Mouse (Mus musculus) E14TG2a.4 (cell line): ENCODE data around the gene Serinc5.
A peak's percentile ranks its signal among the peaks of the same experiment; 100 is the strongest.

Experiments used
- H3K27me3 ChIP-seq: 2 replicates; pipeline ENCODE4 v1.6.1; 2014; ENCODE audit warnings: low read length, control low read depth; ENCODE audit not compliant: insufficient read depth
- H3K36me3 ChIP-seq: 2 replicates; pipeline ENCODE4 v1.6.1; 2014; ENCODE audit warnings: low read length, control low read depth; ENCODE audit not compliant: insufficient read depth
- H3K4me1 ChIP-seq: replicated peaks from 2 replicates; pipeline ENCODE4 v1.6.1; 2014; ENCODE audit warnings: low read depth, low read length, control low read depth
- H3K4me3 ChIP-seq: replicated peaks from 2 replicates; pipeline ENCODE4 v1.5.1; 2014; ENCODE audit warnings: mild to moderate bottlenecking, low read length
- H3K9me3 ChIP-seq: 2 replicates; pipeline ENCODE4 v1.6.1; 2014; ENCODE audit warnings: low read length, control low read depth
- CTCF ChIP-seq: conservative IDR thresholded peaks from 2 replicates; pipeline ENCODE4 v1.5.1; 2014; ENCODE audit warnings: low read length
- NANOG ChIP-seq: IDR thresholded peaks from 2 replicates; pipeline ENCODE4 v1.6.1; 2014; ENCODE audit warnings: borderline replicate concordance, low read length, mixed read lengths
- POU5F1 ChIP-seq: IDR thresholded peaks from 2 replicates; pipeline ENCODE4 v1.6.1; 2014; ENCODE audit warnings: low read length, borderline replicate concordance

Gene Serinc5

GRCm38 (mm10) chr13:92609486-92610310 lies 1.2 kb upstream of the Serinc5 start:
- Histone ChIP-seq H3K36me3 (no peaks in the 10 kb centered on the region), H3K4me1 (peaks cover 31% of the 10 kb centered on the region), H3K27me3 (peaks cover 22% of the 10 kb centered on the region), H3K4me3 (peak overlapping the region; percentile 91), H3K9me3 (peaks cover 18% of the 10 kb centered on the region)
- TF ChIP-seq POU5F1 (no peak), CTCF (no peak), NANOG (no peak)

GRCm38 (mm10) chr13:92611254-92611784 lies 428 bp downstream of the Serinc5 start:
- peaks cover 19% of the 10 kb centered on the region for H3K9me3 ChIP-seq
- H3K4me3 ChIP-seq = peak overlapping the region; percentile 91
- H3K4me1 ChIP-seq = peaks cover 31% of the 10 kb centered on the region
- H3K36me3 ChIP-seq = no peaks in the 10 kb centered on the region
- no peak for TF ChIP-seq NANOG
- H3K27me3 ChIP-seq = peaks cover 22% of the 10 kb centered on the region

- Histone ChIP-seq H3K4me3 (peak overlapping the region; percentile 91), H3K27me3 (peaks cover 22% of the 10 kb centered on the region), H3K4me1 (peaks cover 31% of the 10 kb centered on the region), H3K9me3 (peaks cover 23% of the 10 kb centered on the region), H3K36me3 (no peaks in the 10 kb centered on the region)
- peak; percentile 77 for TF ChIP-seq NANOG
- TF ChIP-seq CTCF = no peak
- no peak for TF ChIP-seq POU5F1
Observed at GRCm38 (mm10) chr13:92611917-92612316, 1.0 kb downstream of the Serinc5 start.

- TF ChIP-seq POU5F1 = no peak
- H3K27me3 ChIP-seq = peaks cover 22% of the 10 kb centered on the region
- peaks cover 16% of the 10 kb centered on the region for H3K9me3 ChIP-seq
- peaks cover 31% of the 10 kb centered on the region for H3K4me1 ChIP-seq
- no peak overlapping the region for H3K4me3 ChIP-seq
- no peaks in the 10 kb centered on the region for H3K36me3 ChIP-seq
Observed at GRCm38 (mm10) chr13:92613094-92613493, 2.2 kb downstream of the Serinc5 start.

- TF ChIP-seq POU5F1 (no peak), NANOG (no peak), CTCF (no peak)
- Histone ChIP-seq H3K36me3 (no peaks in the 10 kb centered on the region), H3K27me3 (peaks cover 22% of the 10 kb centered on the region), H3K9me3 (peaks cover 5% of the 10 kb centered on the region), H3K4me3 (no peak overlapping the region), H3K4me1 (peaks cover 18% of the 10 kb centered on the region)
Observed at GRCm38 (mm10) chr13:92615201-92615600, 4.3 kb downstream of the Serinc5 start.

GRCm38 (mm10) chr13:92616459-92616858 lies 5.6 kb downstream of the Serinc5 start:
- H3K36me3 ChIP-seq = no peaks in the 10 kb centered on the region
- peaks cover 5% of the 10 kb centered on the region for H3K9me3 ChIP-seq
- peaks cover 19% of the 10 kb centered on the region for H3K27me3 ChIP-seq
- H3K4me1 ChIP-seq = peaks cover 14% of the 10 kb centered on the region
- no peak overlapping the region for H3K4me3 ChIP-seq
- TF ChIP-seq NANOG (no peak), CTCF (no peak), POU5F1 (no peak)

- TF ChIP-seq POU5F1 (no peak), CTCF (no peak), NANOG (no peak)
- Histone ChIP-seq H3K36me3 (peaks cover 7% of the 10 kb centered on the region; the same call in 1 of the 2 replicates), H3K9me3 (peaks cover 16% of the 10 kb centered on the region), H3K27me3 (no peaks in the 10 kb centered on the region), H3K4me3 (no peak overlapping the region), H3K4me1 (no peaks in the 10 kb centered on the region)
Observed at GRCm38 (mm10) chr13:92626196-92626595, 15.3 kb downstream of the Serinc5 start.

GRCm38 (mm10) chr13:92626725-92627124 lies 15.8 kb downstream of the Serinc5 start:
- TF ChIP-seq NANOG = no peak
- TF ChIP-seq CTCF = no peak
- no peak for TF ChIP-seq POU5F1
- Histone ChIP-seq H3K27me3 (no peaks in the 10 kb centered on the region), H3K36me3 (peaks cover 7% of the 10 kb centered on the region; the same call in 1 of the 2 replicates), H3K4me3 (no peak overlapping the region), H3K4me1 (no peaks in the 10 kb centered on the region), H3K9me3 (peaks cover 16% of the 10 kb centered on the region)

GRCm38 (mm10) chr13:92629509-92629908 lies 18.6 kb downstream of the Serinc5 start:
- TF ChIP-seq NANOG (no peak), CTCF (no peak), POU5F1 (no peak)
- Histone ChIP-seq H3K36me3 (peaks cover 7% of the 10 kb centered on the region; the same call in 1 of the 2 replicates), H3K27me3 (no peaks in the 10 kb centered on the region), H3K9me3 (peaks cover 16% of the 10 kb centered on the region), H3K4me1 (no peaks in the 10 kb centered on the region), H3K4me3 (no peak overlapping the region)
